Mouse (Mus musculus) G1E (cell line): ENCODE results near the gene Ces2f. TPM values are rescaled to one million over a fixed set of nuclear protein-coding genes. Genes with fewer than 3 reads are reported as not detected.

Source experiments
- ATAC-seq: 2 replicates; pipeline ENCODE4 v1.8.0; 2016; ENCODE audit warnings: mild to moderate bottlenecking; ENCODE audit not compliant: insufficient number of reproducible peaks, poor library complexity, low FRiP score, severe bottlenecking; ENCODE audit errors: extremely low read depth
- DNase-seq: peaks from one replicate; pipeline ENCODE4 v3.0.0; 2012; ENCODE audit warnings: low spot score
- H3K27me3 ChIP-seq: 2 replicates; pipeline ENCODE4 v1.6.1; 2012; ENCODE audit warnings: mild to moderate bottlenecking, low read length, inconsistent platforms; ENCODE audit not compliant: insufficient read depth
- H3K36me3 ChIP-seq: replicated peaks from 2 replicates; pipeline ENCODE3; 2012; ENCODE audit warnings: mild to moderate bottlenecking, inconsistent platforms
- H3K4me1 ChIP-seq: 2 replicates; pipeline ENCODE4 v1.6.1; 2012; ENCODE audit warnings: low read depth, low read length, inconsistent platforms, mixed read lengths; ENCODE audit not compliant: insufficient read depth
- H3K4me3 ChIP-seq: 2 replicates; pipeline ENCODE4 v1.5.1; 2012; ENCODE audit warnings: low read depth, mild to moderate bottlenecking, inconsistent platforms, low read length, moderate library complexity, mixed read lengths
- H3K9me3 ChIP-seq: replicated peaks from 2 replicates; pipeline ENCODE4 v1.6.1; 2012; ENCODE audit warnings: inconsistent platforms
- CTCF ChIP-seq: IDR thresholded peaks from 2 replicates; pipeline ENCODE4 v1.5.1; 2012; ENCODE audit warnings: low read depth, low read length, inconsistent platforms, mixed read lengths
- GATA1 ChIP-seq: IDR thresholded peaks from 2 replicates; pipeline ENCODE4 v1.6.1; 2012; ENCODE audit warnings: borderline replicate concordance, low read length, inconsistent platforms, mixed read lengths
- GATA2 ChIP-seq: IDR thresholded peaks from 2 replicates; pipeline ENCODE4 v1.6.1; 2012; ENCODE audit warnings: low read depth, low read length, inconsistent platforms, borderline replicate concordance
- POLR2AphosphoS5 ChIP-seq: IDR thresholded peaks from 2 replicates; pipeline ENCODE4 v1.6.1; 2012; ENCODE audit warnings: low read depth, low read length, inconsistent platforms; ENCODE audit not compliant: insufficient replicate concordance
- TAL1 ChIP-seq: conservative IDR thresholded peaks from 2 replicates; pipeline ENCODE4 v1.6.1; 2012; ENCODE audit warnings: low read depth, low read length, inconsistent platforms, mixed read lengths
- polyA plus RNA-seq: library from polyadenylated mRNA; stranded (reverse); fragments of >175 nt; gene quantifications from 2 replicates; pipeline ENCODE4 v1.2.3, GENCODE M21; 2012
- total RNA-seq, 2 experiments: library from RNA; stranded (forward) in 1 of 2; stranded (reverse) in 1 of 2; fragments of 200-1000 nt in 1 of 2; fragments of >200 nt in 1 of 2; fragmentation: Nextera tagmentation in 1 of 2; gene quantifications; 2 replicates each; pipeline ENCODE4 v1.2.3; 2014 to 2017

Ces2f gene
- total and polyA plus RNA-seq, 3 experiments = 0.11 TPM; not detected in 2

DNA sequence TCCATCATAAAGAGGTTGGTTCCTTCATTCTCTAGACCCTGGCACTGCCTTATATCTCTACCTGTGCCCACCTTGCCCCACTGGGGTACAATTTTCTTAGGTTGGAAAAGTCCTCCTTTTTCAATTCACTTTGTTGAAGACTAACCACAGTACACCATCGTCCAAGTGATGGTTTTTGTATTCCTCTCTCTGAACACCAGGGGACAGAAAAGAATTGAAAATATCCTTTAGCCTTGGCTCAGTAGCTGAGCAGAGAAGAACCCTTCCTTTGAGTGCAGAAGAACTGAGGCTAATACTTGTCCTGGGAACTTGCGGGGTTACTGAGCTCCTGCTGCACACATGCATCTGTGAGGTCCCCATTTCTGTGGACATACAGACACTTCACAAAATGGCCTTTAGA, 2.5 kb upstream of the Ces2f start:
- TF ChIP-seq GATA2 = no peak
- TF ChIP-seq GATA1 = no peak
- no peak for TF ChIP-seq TAL1
- no peak for TF ChIP-seq CTCF
- DNase-seq (no peak), ATAC-seq (no peak)
- peaks cover 11% of the 10 kb centered on the region; the same call in 1 of the 2 replicates for H3K27me3 ChIP-seq
- H3K4me3 ChIP-seq = no peak overlapping the region
- no peaks in the 10 kb centered on the region for H3K9me3 ChIP-seq
- H3K36me3 ChIP-seq = no peaks in the 10 kb centered on the region
- H3K4me1 ChIP-seq = no peaks in the 10 kb centered on the region

DNA sequence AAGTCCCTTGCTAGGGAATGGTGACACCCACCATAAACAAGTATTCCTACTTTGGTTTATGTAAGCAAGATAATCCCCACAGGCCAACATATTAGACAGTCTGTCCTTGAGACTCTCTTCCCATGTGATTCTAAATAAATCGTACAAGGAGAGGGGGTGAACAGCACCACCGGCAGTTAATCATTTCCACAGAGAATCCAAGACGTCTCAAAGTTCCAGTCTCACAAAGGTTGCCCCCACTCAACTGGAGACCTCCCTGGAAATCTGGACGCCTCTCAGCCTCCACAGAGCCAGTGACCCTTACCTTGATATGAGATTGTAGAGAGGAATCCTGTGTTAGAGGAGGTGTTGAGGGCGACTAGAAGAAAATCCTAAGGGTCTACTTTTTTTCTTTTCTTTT, 1.9 kb downstream of the Ces2f start:
- no peak for TF ChIP-seq CTCF
- TF ChIP-seq POLR2AphosphoS5 = no peak
- TF ChIP-seq GATA1 = no peak
- no peak for TF ChIP-seq GATA2
- TF ChIP-seq TAL1 = no peak
- no peak for ATAC-seq

GRCm38 (mm10) chr8:104961537-104961961, 14.4 kb downstream of the Ces2f start, which contains the start of gene Ces2g:
TSS of gene Ces2g (plus strand) at chr8:104961718.
- H3K4me3 ChIP-seq = peak within 1 kb of the TSS; percentile 62
- ATAC-seq (no peak), DNase-seq (no peak)
- H3K9me3 ChIP-seq = no peaks in the 10 kb centered on the region
- peaks cover 23% of the 10 kb centered on the region for H3K36me3 ChIP-seq
- TF ChIP-seq GATA1 (no peak), CTCF (no peak), GATA2 (no peak), POLR2AphosphoS5 (no peak), TAL1 (no peak)
- H3K27me3 ChIP-seq = no peaks in the 10 kb centered on the region
- peaks cover 27% of the 10 kb centered on the region for H3K4me1 ChIP-seq

More for the DNA sequence above, 1.9 kb downstream of the Ces2f start:
- no peak overlapping the region for H3K4me3 ChIP-seq
- H3K9me3 ChIP-seq = no peaks in the 10 kb centered on the region
- DNase-seq = no peak
- peaks cover 9% of the 10 kb centered on the region; the same call in 1 of the 2 replicates for H3K27me3 ChIP-seq
- no peaks in the 10 kb centered on the region for H3K4me1 ChIP-seq
- H3K36me3 ChIP-seq = no peaks in the 10 kb centered on the region

- TF ChIP-seq TAL1 = peak; percentile 61
- no peak for TF ChIP-seq POLR2AphosphoS5
- H3K4me1 ChIP-seq = peaks cover 27% of the 10 kb centered on the region
- peak overlapping the region; percentile 48; the same call in 1 of the 2 replicates for H3K4me3 ChIP-seq
- DNase-seq = peak; percentile 33
- no peaks in the 10 kb centered on the region for H3K27me3 ChIP-seq
- peak; percentile 86 for ATAC-seq
- peaks cover 31% of the 10 kb centered on the region for H3K36me3 ChIP-seq
- H3K9me3 ChIP-seq = no peaks in the 10 kb centered on the region
These were observed 15.2 kb downstream of the Ces2f start for GRCm38 (mm10) chr8:104962229-104962901.

- peaks cover 27% of the 10 kb centered on the region for H3K4me1 ChIP-seq
- H3K36me3 ChIP-seq = peaks cover 41% of the 10 kb centered on the region
- no peaks in the 10 kb centered on the region for H3K9me3 ChIP-seq
- no peak overlapping the region for H3K4me3 ChIP-seq
- TF ChIP-seq TAL1 (no peak), POLR2AphosphoS5 (no peak), GATA1 (no peak), GATA2 (no peak), CTCF (no peak)
- ATAC-seq = no peak
- no peaks in the 10 kb centered on the region for H3K27me3 ChIP-seq
- DNase-seq = no peak
These were observed 16.3 kb downstream of the Ces2f start for GRCm38 (mm10) chr8:104963375-104963894.

DNA sequence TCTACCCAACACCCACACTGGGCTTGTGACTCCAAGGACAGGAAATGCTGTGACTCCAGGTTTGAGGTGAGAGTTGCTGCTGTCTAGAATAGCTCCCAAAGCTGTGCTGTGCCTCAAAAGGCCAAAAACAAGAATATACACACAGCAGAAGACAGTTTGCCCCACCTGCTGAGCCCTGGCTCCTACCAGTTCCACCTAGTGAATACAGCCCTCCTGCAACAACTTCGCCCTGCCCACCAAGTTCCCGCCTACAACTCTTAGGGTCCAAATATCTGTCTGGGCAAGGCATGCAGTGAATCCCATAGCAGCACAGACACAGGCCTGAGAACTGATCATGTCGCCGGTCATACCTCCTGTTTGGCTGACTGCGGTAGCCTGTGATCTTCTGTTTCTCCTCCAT, 37.0 kb downstream of the Ces2f start:
- H3K27me3 ChIP-seq = peaks cover 6% of the 10 kb centered on the region; the same call in 1 of the 2 replicates
- no peak for ATAC-seq
- no peak overlapping the region for H3K4me3 ChIP-seq
- H3K36me3 ChIP-seq = no peaks in the 10 kb centered on the region
- H3K4me1 ChIP-seq = no peaks in the 10 kb centered on the region
- no peaks in the 10 kb centered on the region for H3K9me3 ChIP-seq
- DNase-seq = no peak
- TF ChIP-seq TAL1 (no peak), POLR2AphosphoS5 (no peak), CTCF (no peak), GATA2 (no peak), GATA1 (no peak)

- peaks cover 9% of the 10 kb centered on the region; the same call in 1 of the 2 replicates for H3K27me3 ChIP-seq
- DNase-seq (no peak), ATAC-seq (no peak)
- H3K9me3 ChIP-seq = no peaks in the 10 kb centered on the region
- H3K4me3 ChIP-seq = no peak overlapping the region
- no peaks in the 10 kb centered on the region for H3K4me1 ChIP-seq
- TF ChIP-seq GATA2 = no peak
- no peak for TF ChIP-seq POLR2AphosphoS5
- TF ChIP-seq GATA1 = no peak
- no peaks in the 10 kb centered on the region for H3K36me3 ChIP-seq
These were observed 37.8 kb downstream of the Ces2f start for GRCm38 (mm10) chr8:104984942-104985341.
